Mouse (Mus musculus) embryonic fibroblast, embryonic 13.5 days (primary cell): ENCODE data around the gene Sbno2.

ENCODE experiments used
- CTCF ChIP-seq: IDR thresholded peaks from 2 replicates; pipeline ENCODE4 v1.5.1; 2011; ENCODE audit warnings: mild to moderate bottlenecking, control low read depth, low read length, moderate library complexity, borderline replicate concordance; ENCODE audit not compliant: insufficient read depth
- POLR2A ChIP-seq: IDR thresholded peaks from 2 replicates; pipeline ENCODE4 v1.6.1; 2011; ENCODE audit warnings: low read depth, mild to moderate bottlenecking, control low read depth, low read length, moderate library complexity

DNA sequence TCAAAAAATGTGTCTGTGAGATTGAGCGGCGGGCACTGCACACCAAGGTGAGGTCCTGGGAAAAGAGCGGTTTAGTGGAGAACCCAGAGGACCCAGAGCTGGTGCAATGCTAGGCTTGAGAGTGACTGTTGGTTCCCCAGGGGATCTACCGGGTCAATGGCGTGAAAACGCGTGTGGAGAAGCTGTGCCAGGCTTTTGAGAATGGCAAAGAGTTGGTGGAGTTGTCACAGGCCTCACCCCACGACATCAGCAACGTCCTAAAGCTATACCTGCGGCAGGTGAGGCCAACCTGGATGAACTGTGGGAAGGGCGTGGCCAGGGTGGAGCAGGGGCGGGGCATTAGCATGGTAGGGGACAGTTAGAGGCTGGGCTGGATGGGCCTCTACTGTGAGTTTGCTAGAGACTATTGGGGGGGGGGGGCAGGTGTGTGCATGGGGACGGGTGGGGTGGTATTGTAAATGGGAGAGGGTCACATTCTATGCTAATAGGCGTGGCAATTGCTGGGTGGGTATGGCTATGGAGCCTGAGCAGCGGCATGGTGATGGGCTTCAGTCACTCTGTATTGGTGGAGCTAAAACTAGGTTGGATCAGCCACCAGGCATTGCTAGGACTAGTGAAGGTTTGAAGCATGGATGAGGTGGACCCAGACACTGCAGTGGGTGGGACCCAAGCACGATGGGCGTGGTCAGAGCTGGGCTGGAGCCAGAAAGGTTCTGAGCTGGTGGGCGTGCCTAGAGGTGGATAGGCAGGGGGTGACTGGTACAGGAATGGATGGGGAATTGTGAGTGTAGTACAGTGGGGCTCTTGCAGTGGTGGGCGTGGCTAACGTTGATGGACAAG is 77.5 kb downstream of the Sbno2 start:
- TF ChIP-seq CTCF (no peak), POLR2A (no peak)
